Mouse (Mus musculus) olfactory bulb, adult 2 months (tissue): ENCODE results near the gene Lpin2.

Experiments used
- CTCF ChIP-seq: fragments of 200-500 bp; IDR thresholded peaks from 2 replicates; pipeline ENCODE4 v1.5.1; 2012; ENCODE audit warnings: low read depth, mild to moderate bottlenecking, low read length, moderate library complexity; ENCODE audit not compliant: insufficient read depth
- POLR2A ChIP-seq: fragments of 200-500 bp; IDR thresholded peaks from 2 replicates; pipeline ENCODE4 v1.6.1; 2012; ENCODE audit warnings: mild to moderate bottlenecking, low read depth, low read length, moderate library complexity; ENCODE audit not compliant: insufficient read depth

GRCm38 (mm10) chr17:71285929-71286328 lies 103.6 kb downstream of the Lpin2 start:
- TF ChIP-seq CTCF = no peak
- TF ChIP-seq POLR2A = no peak
